Mouse (Mus musculus) midbrain, embryonic 16.5 days (tissue): ENCODE measurements around the gene Gm20388. TPM values are rescaled to one million over a fixed set of nuclear protein-coding genes. Genes with fewer than 3 reads are reported as not detected.

Experiments
- ATAC-seq: fragments of 200-750 bp; cut with Nextera tagmentation; 2 replicates; pipeline ENCODE4 v1.8.0; 2017; ENCODE audit warnings: moderate TSS enrichment
- H3K27ac ChIP-seq: fragments of 300-500 bp; sonication (generic); 2 replicates; pipeline ENCODE4 v1.5.1; 2014; ENCODE audit warnings: mild to moderate bottlenecking, low read length, mixed read lengths
- H3K27me3 ChIP-seq: fragments of 300-500 bp; sonication (generic); 2 replicates; pipeline ENCODE4 v1.6.1; 2014; ENCODE audit warnings: low read depth, low read length, mixed read lengths; ENCODE audit not compliant: control insufficient read depth, insufficient read depth
- H3K36me3 ChIP-seq: fragments of 300-500 bp; sonication (generic); 2 replicates; pipeline ENCODE4 v1.6.1; 2014; ENCODE audit warnings: mild to moderate bottlenecking, low read length, moderate library complexity, mixed read lengths; ENCODE audit not compliant: control insufficient read depth, insufficient read depth
- H3K4me1 ChIP-seq: fragments of 300-500 bp; sonication (generic); 2 replicates; pipeline ENCODE4 v1.6.1; 2014; ENCODE audit warnings: mild to moderate bottlenecking, low read length, mixed read lengths; ENCODE audit not compliant: control insufficient read depth, insufficient read depth
- H3K4me2 ChIP-seq: fragments of 300-500 bp; sonication (generic); 2 replicates; pipeline ENCODE4 v1.6.1; 2014; ENCODE audit warnings: mild to moderate bottlenecking, low read length, mixed read lengths
- H3K4me3 ChIP-seq: fragments of 300-500 bp; sonication (generic); 2 replicates; pipeline ENCODE4 v1.5.1; 2014; ENCODE audit warnings: low read depth, mild to moderate bottlenecking, low read length, moderate library complexity, mixed read lengths
- H3K9ac ChIP-seq: fragments of 300-500 bp; sonication (generic); 2 replicates; pipeline ENCODE4 v1.6.1; 2014; ENCODE audit warnings: low read depth, low read length, mixed read lengths
- H3K9me3 ChIP-seq: fragments of 300-500 bp; sonication (generic); replicated peaks from 2 replicates; pipeline ENCODE4 v1.6.1; 2014; ENCODE audit warnings: mild to moderate bottlenecking, low read length, mixed read lengths; ENCODE audit not compliant: control insufficient read depth, poor library complexity, severe bottlenecking
- WGBS: fragments of 180-500 bp; shearing (Covaris S2); extraction: QIAGEN DNeasy Blood & Tissue Kit; methylation state at CpG from one replicate; pipeline ENCODE4 v1.1.7; 2014; 5-methylcytosine and 5-hydroxymethylcytosine counted together
- polyA plus RNA-seq: library from polyadenylated mRNA; unstranded; fragments of >200 nt; fragmentation: Nextera tagmentation; extraction: Ambion mirVana; gene quantifications from 2 replicates; pipeline ENCODE4 v1.2.1, GENCODE M21; 2015

The Gm20388 gene
- polyA plus RNA-seq, 1 experiment from 2014 or later = 7.5 TPM

- H3K4me2 ChIP-seq = no peak overlapping the region
- no peak overlapping the region for H3K4me3 ChIP-seq
- no peak overlapping the region for H3K9ac ChIP-seq
- H3K27me3 ChIP-seq = no peaks in the 10 kb centered on the region
- peaks cover 6% of the 10 kb centered on the region; the same call in 1 of the 2 replicates for H3K4me1 ChIP-seq
- ATAC-seq = no peak
- 23% methylated on average over 2 of the region's 2 CpGs for WGBS
- H3K27ac ChIP-seq = no peak overlapping the region
- H3K36me3 ChIP-seq = no peaks in the 10 kb centered on the region
- no peaks in the 10 kb centered on the region for H3K9me3 ChIP-seq
Observed at GRCm38 (mm10) chr8:120623608-120624007, 713.0 kb downstream of the Gm20388 start.

GRCm38 (mm10) chr8:120626461-120626860, 715.8 kb downstream of the Gm20388 start:
- WGBS = 69% methylated on average over 11 of the region's 11 CpGs
- no peak for ATAC-seq
- Histone ChIP-seq H3K9me3 (no peaks in the 10 kb centered on the region), H3K4me2 (no peak overlapping the region), H3K4me3 (no peak overlapping the region), H3K27me3 (no peaks in the 10 kb centered on the region), H3K9ac (no peak overlapping the region), H3K4me1 (peaks cover 2% of the 10 kb centered on the region; the same call in 1 of the 2 replicates), H3K36me3 (no peaks in the 10 kb centered on the region), H3K27ac (no peak overlapping the region)

GRCm38 (mm10) chr8:120627298-120627697, 716.7 kb downstream of the Gm20388 start:
- no peak overlapping the region for H3K9ac ChIP-seq
- H3K27ac ChIP-seq = no peak overlapping the region
- no peaks in the 10 kb centered on the region for H3K27me3 ChIP-seq
- no peaks in the 10 kb centered on the region for H3K4me1 ChIP-seq
- no peak overlapping the region for H3K4me3 ChIP-seq
- H3K4me2 ChIP-seq = no peak overlapping the region
- H3K36me3 ChIP-seq = no peaks in the 10 kb centered on the region
- H3K9me3 ChIP-seq = no peaks in the 10 kb centered on the region
- ATAC-seq = no peak
- 78% methylated on average over 5 of the region's 5 CpGs for WGBS

GRCm38 (mm10) chr8:120630031-120630430, 719.4 kb downstream of the Gm20388 start:
- WGBS = 41% methylated on average over 5 of the region's 5 CpGs
- H3K4me1 ChIP-seq = peaks cover 12% of the 10 kb centered on the region; the same call in 1 of the 2 replicates
- H3K4me3 ChIP-seq = no peak overlapping the region
- no peak overlapping the region for H3K9ac ChIP-seq
- no peaks in the 10 kb centered on the region for H3K9me3 ChIP-seq
- H3K4me2 ChIP-seq = no peak overlapping the region
- no peaks in the 10 kb centered on the region for H3K36me3 ChIP-seq
- H3K27me3 ChIP-seq = no peaks in the 10 kb centered on the region; the same call in 1 of the 2 replicates
- ATAC-seq = no peak
- no peak overlapping the region for H3K27ac ChIP-seq

- no peak for ATAC-seq
- WGBS = 60% methylated on average over 6 of the region's 6 CpGs
- H3K4me3 ChIP-seq = no peak overlapping the region
- H3K27me3 ChIP-seq = no peaks in the 10 kb centered on the region; the same call in 1 of the 2 replicates
- H3K36me3 ChIP-seq = no peaks in the 10 kb centered on the region
- no peaks in the 10 kb centered on the region for H3K9me3 ChIP-seq
- H3K4me1 ChIP-seq = peaks cover 12% of the 10 kb centered on the region; the same call in 1 of the 2 replicates
- no peak overlapping the region for H3K27ac ChIP-seq
- H3K9ac ChIP-seq = no peak overlapping the region
- H3K4me2 ChIP-seq = no peak overlapping the region
Observed at GRCm38 (mm10) chr8:120630848-120631247, 720.2 kb downstream of the Gm20388 start.

GRCm38 (mm10) chr8:120631441-120632375, 721.1 kb downstream of the Gm20388 start:
- Histone ChIP-seq H3K4me2 (no peak overlapping the region), H3K27ac (no peak overlapping the region), H3K4me3 (no peak overlapping the region), H3K4me1 (peaks cover 12% of the 10 kb centered on the region; the same call in 1 of the 2 replicates), H3K27me3 (no peaks in the 10 kb centered on the region; the same call in 1 of the 2 replicates), H3K9ac (no peak overlapping the region), H3K36me3 (no peaks in the 10 kb centered on the region), H3K9me3 (no peaks in the 10 kb centered on the region)
- WGBS = 74% methylated on average over 21 of the region's 21 CpGs
- no peak for ATAC-seq

- Histone ChIP-seq H3K4me2 (peak overlapping the region; percentile 95), H3K27me3 (no peaks in the 10 kb centered on the region; the same call in 1 of the 2 replicates), H3K9ac (peak overlapping the region; percentile 84), H3K36me3 (no peaks in the 10 kb centered on the region), H3K4me3 (peak overlapping the region; percentile 77), H3K9me3 (no peaks in the 10 kb centered on the region), H3K4me1 (peaks cover 12% of the 10 kb centered on the region; the same call in 1 of the 2 replicates), H3K27ac (no peak overlapping the region)
- WGBS = 20% methylated on average over 17 of the region's 17 CpGs
- peak; percentile 6; the same call in 1 of the 2 replicates for ATAC-seq
Observed at GRCm38 (mm10) chr8:120632969-120633664, 722.5 kb downstream of the Gm20388 start.

GRCm38 (mm10) chr8:120633665-120634271, 723.1 kb downstream of the Gm20388 start:
- H3K4me3 ChIP-seq = peak overlapping the region; percentile 77
- peaks cover 12% of the 10 kb centered on the region; the same call in 1 of the 2 replicates for H3K4me1 ChIP-seq
- no peaks in the 10 kb centered on the region for H3K9me3 ChIP-seq
- under 1% methylated on average over 42 of the region's 44 CpGs for WGBS
- H3K36me3 ChIP-seq = no peaks in the 10 kb centered on the region
- H3K27ac ChIP-seq = 0 out of 2 replicates have a peak overlapping the region, but pooled peaks have one; percentile 18
- no peaks in the 10 kb centered on the region; the same call in 1 of the 2 replicates for H3K27me3 ChIP-seq
- peak overlapping the region; percentile 84 for H3K9ac ChIP-seq
- ATAC-seq = peak; percentile 44
- H3K4me2 ChIP-seq = peak overlapping the region; percentile 95
